Mouse (Mus musculus) olfactory bulb, adult 2 months (tissue): Measurements from ENCODE around the gene Mtfp1.

Source experiments
- CTCF ChIP-seq: fragments of 200-500 bp; IDR thresholded peaks from 2 replicates; pipeline ENCODE4 v1.5.1; 2012; ENCODE audit warnings: low read depth, mild to moderate bottlenecking, low read length, moderate library complexity; ENCODE audit not compliant: insufficient read depth
- POLR2A ChIP-seq: fragments of 200-500 bp; IDR thresholded peaks from 2 replicates; pipeline ENCODE4 v1.6.1; 2012; ENCODE audit warnings: mild to moderate bottlenecking, low read depth, low read length, moderate library complexity; ENCODE audit not compliant: insufficient read depth

- TF ChIP-seq CTCF (no peak), POLR2A (no peak)
These were observed 16.8 kb upstream of the Mtfp1 start for GRCm38 (mm10) chr11:4112033-4112432.
